ENCODE assay signal across 21 mouse cellular contexts in the genomic region with DNA sequence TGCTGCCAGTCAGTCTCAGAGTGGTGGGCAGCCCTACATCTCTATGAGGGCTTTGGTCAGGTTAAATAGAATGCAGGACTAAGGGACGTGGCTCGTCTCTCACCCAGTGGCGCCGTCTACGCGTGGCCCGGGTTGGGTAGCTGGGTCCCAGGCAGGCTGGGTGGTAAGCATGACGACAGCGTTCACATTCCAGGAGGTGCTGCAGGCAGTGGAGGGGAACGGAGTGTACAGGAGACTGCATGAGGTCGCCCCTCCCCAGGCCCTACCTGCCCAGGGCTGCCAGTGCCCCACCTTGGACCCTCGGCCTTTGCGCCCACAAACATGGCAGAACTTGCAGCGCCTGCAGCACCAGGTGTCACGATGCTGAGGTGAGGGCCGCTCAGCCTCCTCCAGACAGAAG. TPM values are rescaled to one million over a fixed set of nuclear protein-coding genes. Genes with fewer than 3 reads are reported as not detected.
DNase-seq lines count a peak whose midpoint lies in the region; ATAC-seq lines count a peak whose summit lies in the region.
"Had no signal": no experiment of that assay in that cellular context is flagged by ENCODE, and none has a peak within 500 bp of the region (broad histone marks: within the 10 kb centered on the region; RNA-seq: fewer than 3 reads in every experiment).

No protein-coding gene starts in this region.

- no peaks in the 10 kb centered on the region for H3K9me3 ChIP-seq in kidney, embryonic 15.5 days (replicated peaks)
- H3K9me3 ChIP-seq: embryonic facial prominence, embryonic 15.5 days; forebrain, embryonic 10.5 days; hindbrain, embryonic 12.5 days had no signal

- no peaks in the 10 kb centered on the region for H3K27me3 ChIP-seq in kidney, embryonic 15.5 days
- H3K27me3 ChIP-seq: CH12.LX; embryonic facial prominence, embryonic 15.5 days; hindbrain, embryonic 12.5 days had no signal

- WGBS in kidney, embryonic 15.5 days = 86% methylated on average over 16 of the region's 16 CpGs

- no peak overlapping the region for H3K27ac ChIP-seq in kidney, embryonic 15.5 days
- H3K27ac ChIP-seq: embryonic facial prominence, embryonic 15.5 days; forebrain, embryonic 10.5 days; gastrocnemius, adult 2 months; hindbrain, embryonic 12.5 days had no signal

- no peak overlapping the region for H3K9ac ChIP-seq in kidney, embryonic 15.5 days
- H3K9ac ChIP-seq: embryonic facial prominence, embryonic 15.5 days; hindbrain, embryonic 12.5 days had no signal

- ATAC-seq in kidney, embryonic 15.5 days (replicated peaks; ENCODE audit: low FRiP score) = no peak; the same call in 1 of the 2 replicates
- ATAC-seq: forebrain, embryonic 14.5 days; hindbrain, embryonic 16.5 days; inflammation-experienced regulatory T-cells, adult 6 months had no signal

- H3K4me3 ChIP-seq in kidney, embryonic 15.5 days (replicated peaks) = no peak overlapping the region
- H3K4me3 ChIP-seq: embryonic facial prominence, embryonic 15.5 days; erythroblast, embryonic 14.5 days; forebrain, embryonic 10.5 days; gastrocnemius, adult 2 months; hindbrain, embryonic 12.5 days had no signal

- DNase-seq in cerebellum, adult 8-10 months = peak; percentile 11
- no peak for DNase-seq in cerebellum, adult 11-12 months
- peak; percentile 45 for DNase-seq in kidney, adult 11 months
- peak; percentile 45 for DNase-seq in testis, postnatal 10 days (ENCODE audit: low spot score)
- no peak for DNase-seq in testis, postnatal 14 days (ENCODE audit: low spot score)
- DNase-seq: adrenal gland, postnatal 14 days; cerebellum, postnatal 10 days; embryo, embryonic 11 days; gastrocnemius, adult 2 months; gastrocnemius, postnatal 25 days; heart, postnatal 10 days; heart, postnatal 4 days had no signal

- H3K36me3 ChIP-seq in kidney, embryonic 15.5 days = peaks cover 100% of the 10 kb centered on the region

- H3K4me1 ChIP-seq in kidney, embryonic 15.5 days = peaks cover 3% of the 10 kb centered on the region; the same call in 1 of the 2 replicates

- H3K4me2 ChIP-seq in kidney, embryonic 15.5 days = no peak overlapping the region
- H3K4me2 ChIP-seq: embryonic facial prominence, embryonic 15.5 days; hindbrain, embryonic 12.5 days had no signal

RNA-seq across cellular contexts. Expression of gene Kmt2b, which starts 7.0 kb away (rescaled TPM):
- polyA plus RNA-seq in kidney, embryonic 15.5 days (2015; fragmentation: Nextera tagmentation; extraction: Ambion mirVana) = 6.7 and 10.9 TPM in 2 replicates

RNA-seq across cellular contexts. Expression of gene Igflr1, which starts 16.3 kb away (rescaled TPM):
- polyA plus RNA-seq in kidney, embryonic 15.5 days (2015; fragmentation: Nextera tagmentation; extraction: Ambion mirVana) = 3.8 and 6.0 TPM in 2 replicates

RNA-seq across cellular contexts. Expression of gene Zbtb32, which starts 17.2 kb away (rescaled TPM):
- 0.36 and 0.63 TPM in 2 replicates for polyA plus RNA-seq in kidney, embryonic 15.5 days (2015; fragmentation: Nextera tagmentation; extraction: Ambion mirVana)

RNA-seq across cellular contexts. Expression of gene Psenen, which starts 18.1 kb away (rescaled TPM):
- 152 TPM in 2 replicates for polyA plus RNA-seq in kidney, embryonic 15.5 days (2015; fragmentation: Nextera tagmentation; extraction: Ambion mirVana)

RNA-seq across cellular contexts. Expression of gene Gm49396, which starts 18.4 kb away (rescaled TPM):
- polyA plus RNA-seq in kidney, embryonic 15.5 days (2015; fragmentation: Nextera tagmentation; extraction: Ambion mirVana) = 15.0 and 17.0 TPM in 2 replicates

Comparison
In these comparisons a context has a peak if more than half of its experiments do, and no peak if none do; other contexts are left out.
1. DNase-seq: peak in cerebellum, adult 8-10 months (single experiment), kidney, adult 11 months (single experiment) and testis, postnatal 10 days (single experiment); none in cerebellum, adult 11-12 months (single experiment) and testis, postnatal 14 days (single experiment).